Mouse (Mus musculus) small intestine, adult 2 months (tissue): ENCODE data around the gene Tarbp1. TPM values are rescaled to one million over a fixed set of nuclear protein-coding genes. Genes with fewer than 3 reads are reported as not detected.

Experiments used
- H3K27ac ChIP-seq: fragments of 200-500 bp; 2 replicates; pipeline ENCODE4 v1.5.1; 2012; ENCODE audit warnings: low read depth, low read length, control low read depth, inconsistent platforms; ENCODE audit not compliant: insufficient read depth
- H3K27me3 ChIP-seq: fragments of 200-500 bp; 2 replicates; pipeline ENCODE4 v1.6.1; 2012; ENCODE audit warnings: mild to moderate bottlenecking, moderate library complexity, low read length, inconsistent platforms; ENCODE audit not compliant: control insufficient read depth, insufficient read depth
- H3K36me3 ChIP-seq: fragments of 200-500 bp; 2 replicates; pipeline ENCODE4 v1.6.1; 2012; ENCODE audit warnings: mild to moderate bottlenecking, low read length, control low read depth, inconsistent platforms; ENCODE audit not compliant: control insufficient read depth, insufficient read depth
- H3K4me1 ChIP-seq: fragments of 200-500 bp; 2 replicates; pipeline ENCODE4 v1.6.1; 2012; ENCODE audit warnings: low read length, inconsistent platforms, mixed read lengths; ENCODE audit not compliant: control insufficient read depth, insufficient read depth, insufficient read length
- H3K4me3 ChIP-seq: fragments of 200-500 bp; 2 replicates; pipeline ENCODE4 v1.5.1; 2012; ENCODE audit warnings: low read depth, mild to moderate bottlenecking, control low read depth, inconsistent platforms, low read length, moderate library complexity
- CTCF ChIP-seq: fragments of 200-500 bp; IDR thresholded peaks from 2 replicates; pipeline ENCODE4 v1.5.1; 2012; ENCODE audit warnings: low read depth, mild to moderate bottlenecking, control low read depth, inconsistent platforms, low read length, moderate library complexity, mixed read lengths; ENCODE audit not compliant: insufficient replicate concordance, insufficient read length; ENCODE audit errors: extremely low read depth
- POLR2A ChIP-seq: fragments of 200-500 bp; IDR thresholded peaks from 2 replicates; pipeline ENCODE4 v1.6.1; 2012; ENCODE audit warnings: low read depth, mild to moderate bottlenecking, control low read depth, inconsistent platforms, low read length, moderate library complexity
- WGBS: fragments of 180-500 bp; shearing (Covaris S2); methylation state at CpG from one replicate; pipeline ENCODE4 v1.1.7; 2018; 5-methylcytosine and 5-hydroxymethylcytosine counted together
- polyA plus RNA-seq: library from polyadenylated mRNA; depleted of rRNA; stranded (reverse); fragments of >200 nt; gene quantifications from 2 replicates; pipeline ENCODE4 v1.2.3, GENCODE M21; 2012; rRNA removed

Gene Tarbp1
- polyA plus RNA-seq, 1 experiment = 1.3 TPM

GRCm38 (mm10) chr8:126379580-126379979 lies 95.3 kb downstream of the Tarbp1 start:
- Histone ChIP-seq H3K27me3 (no peaks in the 10 kb centered on the region), H3K4me3 (no peak overlapping the region), H3K27ac (no peak overlapping the region), H3K4me1 (no peaks in the 10 kb centered on the region), H3K36me3 (no peaks in the 10 kb centered on the region)
- no peak for TF ChIP-seq POLR2A
- TF ChIP-seq CTCF = no peak
- 79% methylated on average over 6 of the region's 6 CpGs for WGBS

Other genes with a start within 250 kb of the Tarbp1 start
- gene Slc35f3, start 176.5 kb downstream of the Tarbp1 start, polyA plus RNA-seq = not detected in 2 replicates
- gene Coa6, start 52.5 kb downstream of the Tarbp1 start, polyA plus RNA-seq = 50.2 and 60.6 TPM in 2 replicates
- gene Irf2bp2, start 118.9 kb upstream of the Tarbp1 start, polyA plus RNA-seq = 50.5 and 91.6 TPM in 2 replicates